Mouse (Mus musculus): ENCODE results near the gene Sae1.

GRCm38 (mm10) chr7:16294346-16294745, 93.3 kb downstream of the Sae1 start:
- TF ChIP-seq CTCF (IDR thresholded peaks at IDR 0.05; ENCODE audit: insufficient read depth, low read length) (peak; percentile 40), POLR2A (IDR thresholded peaks at IDR 0.05; ENCODE audit: borderline replicate concordance, extremely low read depth, low read depth, low read length) (no peak)

All from lung, adult 2 months (tissue).